Mouse (Mus musculus): ENCODE measurements at regions not wholly inside any gene's neighbourhood (a gene's known extent, or its start where the extent isn't known, plus 50 kb on each side); places are given as distances from the start of the nearest gene placed in this dataset.

- DNase-seq: no peak
These were observed 85.6 kb upstream of the Ednrb start for GRCm38 (mm10) chr14:103929734-103930364.

DNA sequence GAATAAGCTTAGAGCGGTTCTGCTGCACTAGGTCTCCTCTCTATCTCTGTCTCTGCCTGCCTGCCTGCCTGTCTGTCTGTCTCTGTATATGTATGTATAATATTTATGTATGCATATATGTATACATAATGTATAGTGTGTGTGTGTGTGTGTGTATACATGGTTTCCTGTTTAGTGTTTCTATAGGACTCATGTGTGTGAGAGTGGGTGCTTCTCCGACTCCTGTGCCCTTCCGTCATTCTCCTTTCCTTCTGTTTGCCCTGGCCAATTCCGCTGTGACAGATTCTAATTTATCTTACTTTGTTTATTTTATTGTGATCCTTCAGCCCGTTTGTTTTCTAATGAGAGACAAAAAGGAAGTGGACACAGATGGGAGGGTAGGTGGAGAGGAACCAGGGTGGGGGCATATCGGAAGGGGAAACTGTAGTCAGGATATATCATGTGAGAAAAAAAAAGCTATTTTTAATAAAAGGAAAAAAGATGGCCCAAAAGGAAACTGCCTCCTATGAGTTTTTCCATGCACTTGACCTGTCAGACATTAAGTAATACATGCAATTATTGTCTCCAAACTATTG, 85.0 kb upstream of the Ednrb start:
- DNase-seq: no peak

- DNase-seq: no peak
These were observed 76.0 kb upstream of the Ednrb start for GRCm38 (mm10) chr14:103920169-103920568.

- DNase-seq: no peak
These were observed 75.2 kb upstream of the Ednrb start for GRCm38 (mm10) chr14:103919380-103919779.

- DNase-seq: no peak
These were observed 69.3 kb upstream of the Ednrb start for GRCm38 (mm10) chr14:103913453-103913852.

- no peak for DNase-seq
These were observed 67.5 kb upstream of the Ednrb start for GRCm38 (mm10) chr14:103911707-103912106.

- no peak for DNase-seq
These were observed 67.1 kb upstream of the Ednrb start for GRCm38 (mm10) chr14:103911280-103911679.

- no peak for DNase-seq
These were observed 62.3 kb upstream of the Ednrb start for GRCm38 (mm10) chr14:103906417-103907070.

- DNase-seq: no peak
These were observed 56.6 kb upstream of the Ednrb start for GRCm38 (mm10) chr14:103900817-103901216.

GRCm38 (mm10) chr14:103899111-103899814, 55.1 kb upstream of the Ednrb start:
- no peak for DNase-seq

DNA sequence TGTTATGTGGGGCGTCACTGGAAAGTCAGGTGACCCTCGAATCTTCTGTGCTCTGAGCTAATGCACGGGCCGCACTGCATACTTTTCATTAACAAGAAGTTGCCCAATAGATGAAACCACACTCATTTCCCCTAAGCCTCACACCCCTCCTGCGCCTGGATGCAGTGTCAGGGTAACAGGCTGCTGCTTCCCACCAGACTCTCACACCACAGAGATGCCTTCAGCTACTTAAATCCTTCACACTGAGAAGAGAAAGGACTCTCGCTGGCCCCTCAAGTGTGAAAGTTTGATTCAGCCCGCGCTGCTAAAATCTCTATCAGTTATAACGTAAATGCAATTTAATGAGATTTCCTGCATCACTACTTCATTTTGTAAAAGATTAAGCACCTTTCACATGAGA, 54.5 kb upstream of the Ednrb start:
- no peak for DNase-seq

- DNase-seq: no peak
These were observed 51.1 kb upstream of the Ednrb start for GRCm38 (mm10) chr14:103895261-103895660.

Measured in adrenal gland, postnatal 25 days (tissue).